ENCODE assay signal across 8 mouse cellular contexts in the genomic region with DNA sequence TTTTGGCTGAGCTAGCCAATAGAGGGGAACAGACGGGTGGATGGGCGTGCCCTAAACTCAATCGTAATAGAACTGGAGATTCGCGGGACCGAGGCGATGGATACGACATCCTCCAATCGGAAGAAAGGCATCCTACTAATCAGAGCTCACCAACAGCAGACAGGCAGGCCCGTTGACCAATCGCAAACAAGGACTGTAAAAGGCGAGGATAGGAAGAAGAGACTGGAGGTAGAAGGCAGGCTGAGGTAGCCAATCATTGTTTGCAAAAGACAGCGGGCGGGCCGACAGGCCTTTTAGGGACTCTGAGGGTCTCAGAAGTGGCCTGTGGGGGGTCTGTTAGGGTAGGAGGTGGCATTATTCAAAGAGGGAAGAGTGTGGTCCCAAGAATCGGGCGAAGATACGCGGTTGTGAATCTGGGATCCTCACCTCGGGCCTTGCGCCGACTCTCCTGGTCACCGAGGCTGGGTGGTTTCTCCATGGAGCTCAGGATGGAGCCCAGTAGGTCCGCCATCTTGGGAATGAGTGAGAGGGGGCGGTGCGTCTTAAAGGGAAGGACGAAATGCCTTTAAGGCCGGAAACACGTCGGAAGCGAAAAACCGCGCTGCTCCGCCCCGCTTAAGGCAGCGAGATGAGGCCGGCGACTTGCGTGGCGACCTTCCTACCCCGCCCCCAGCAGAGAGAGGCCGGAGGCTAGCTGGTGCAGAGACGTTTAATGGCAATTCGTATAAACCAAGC. TPM values are rescaled to one million over a fixed set of nuclear protein-coding genes. Genes with fewer than 3 reads are reported as not detected.
DNase-seq lines count a peak whose midpoint lies in the region; ATAC-seq and TF ChIP-seq lines count a peak whose summit lies in the region.

A gene (minus strand): TSS at position 646 of the 735 bp plus-strand sequence.

- H3K36me3 ChIP-seq in ES-E14 (ENCODE audit: control insufficient read depth, insufficient read depth, low read length, poor library complexity, severe bottlenecking), result peaks cover 23% of the 10 kb centered on the region
- H3K36me3 ChIP-seq in forebrain, embryonic 15.5 days, result peaks cover 25% of the 10 kb centered on the region

- peak within 1 kb of the TSS; percentile 95 for H3K27ac ChIP-seq in ES-E14 (ENCODE audit: insufficient read depth, low read depth, low read length, poor library complexity, severe bottlenecking)
- peak within 1 kb of the TSS; percentile 99 for H3K27ac ChIP-seq in forebrain, embryonic 15.5 days (replicated peaks)

- H3K9me3 ChIP-seq in ES-E14 (ENCODE audit: control insufficient read depth, insufficient read depth, low read depth, low read length), result no peaks in the 10 kb centered on the region
- H3K9me3 ChIP-seq in forebrain, embryonic 15.5 days, result no peaks in the 10 kb centered on the region

- in situ Hi-C loops in ES-E14 (cut with MboI; ENCODE audit: low sequenced_read_pairs in 2 of 2, unreplicated experiment in 2 of 2), result no loop called here

- DNase-seq in ES-E14 (ENCODE audit: low read depth, low spot score), result peak; percentile 98
- peak; percentile 99 for DNase-seq in cerebellum, adult 11-12 months
- DNase-seq in heart, postnatal 25 days (ENCODE audit: low spot score), result peak; percentile 98
- DNase-seq in layer of hippocampus, adult 18-20 months (ENCODE audit: low spot score in 2 of 2), result peak; percentile 98 to 99
- peak; percentile 95 for DNase-seq in lung, adult 2 months
- peak; percentile 94 to 98 for DNase-seq in thymus, adult 18-20 months

- H3K9ac ChIP-seq in ES-E14 (ENCODE audit: insufficient read depth, low read depth, low read length, poor library complexity, severe bottlenecking), result peak within 1 kb of the TSS; percentile 95
- H3K9ac ChIP-seq in forebrain, embryonic 15.5 days (replicated peaks), result peak within 1 kb of the TSS; percentile 70

- peak; percentile 97 for ATAC-seq in forebrain, embryonic 15.5 days (replicated peaks)
- ATAC-seq in neutrophil, adult 5-6 weeks (ENCODE audit: extremely low read depth, insufficient number of reproducible peaks, low FRiP score, poor library complexity, severe bottlenecking), result peak; percentile 80

- no peaks in the 10 kb centered on the region for H3K27me3 ChIP-seq in forebrain, embryonic 15.5 days

- no peak for TF ChIP-seq CTCF in lung, adult 2 months (IDR thresholded peaks at IDR 0.05; ENCODE audit: insufficient read depth, low read length)

- under 1% methylated on average over 44 of the region's 44 CpGs for WGBS in forebrain, embryonic 15.5 days
- under 1% methylated on average over 44 of the region's 44 CpGs for WGBS in lung, adult 2 months

- TF ChIP-seq POLR2A in lung, adult 2 months (IDR thresholded peaks at IDR 0.05; ENCODE audit: borderline replicate concordance, extremely low read depth, low read depth, low read length), result peak; percentile 97

- intact Hi-C loops in heart, postnatal 25 days (cut with DNase I), result loop anchor here (2.0 kb wide), 1 partner anchor 14 kb away; a partner anchor contains a TSS

- peak within 1 kb of the TSS; percentile 74 to 91 for H3K4me3 ChIP-seq in ES-E14 (ENCODE audit: insufficient read depth in 1 of 2, low read depth in 1 of 2, low read length in 2 of 2, poor library complexity in 1 of 2, severe bottlenecking in 1 of 2)
- H3K4me3 ChIP-seq in forebrain, embryonic 15.5 days, result peak within 1 kb of the TSS; percentile 59
- peak within 1 kb of the TSS; percentile 74 for H3K4me3 ChIP-seq in lung, adult 2 months (replicated peaks; ENCODE audit: extremely low read depth, low read depth, low read length)

- peaks cover 0 to 9% of the 10 kb centered on the region in 2 experiments; a peak in 2 of 4 replicates for H3K4me1 ChIP-seq in ES-E14 (ENCODE audit: control insufficient read depth in 2 of 2, insufficient read depth in 2 of 2, low read length in 2 of 2, poor library complexity in 1 of 2)
- peaks cover 29% of the 10 kb centered on the region for H3K4me1 ChIP-seq in forebrain, embryonic 15.5 days
- H3K4me1 ChIP-seq in lung, adult 2 months (ENCODE audit: control insufficient read depth, insufficient read depth, low read length), result peaks cover 4% of the 10 kb centered on the region; the same call in 1 of the 2 replicates

- H3K4me2 ChIP-seq in forebrain, embryonic 15.5 days (replicated peaks), result peak within 1 kb of the TSS; percentile 94

TF ChIP-seq in ES-E14, 5 proteins besides CTCF, POLR2A, EP300 and RAD21:
- peak; percentile 96 for TF ChIP-seq CHD2 (IDR thresholded peaks at IDR 0.05; ENCODE audit: low read depth, low read length)
- peak; percentile 56; the same call in 1 of the 2 replicates for TF ChIP-seq HCFC1 (IDR thresholded peaks at IDR 0.05; ENCODE audit: borderline replicate concordance, insufficient read depth, low read length)
- TF ChIP-seq ZC3H11A (IDR thresholded peaks at IDR 0.05; ENCODE audit: borderline replicate concordance, low read depth, low read length), result no peak

RNA-seq across cellular contexts. Expression of the gene that starts here (rescaled TPM):
- total RNA-seq in ES-E14 (2012; rRNA removed), result 68.0 and 74.5 TPM in 2 replicates
- polyA plus RNA-seq in forebrain, embryonic 15.5 days (2015; fragmentation: Nextera tagmentation; extraction: Ambion mirVana), result 148 and 153 TPM in 2 replicates
- total RNA-seq in heart, postnatal 25 days (2021), result 10 to 100 TPM; 89.8 to 99.5 TPM
- 10 to 100 TPM; 50.5 to 51.9 TPM for total RNA-seq in layer of hippocampus, adult 18-20 months (2021)
- 24.7 and 39.0 TPM in 2 replicates for polyA plus RNA-seq in lung, adult 2 months (2012; rRNA removed)
- 49.2 and 55.3 TPM in 2 replicates for total RNA-seq in neutrophil, adult 5-6 weeks (2017)

Comparison
In these comparisons a context has a peak if more than half of its experiments do, and no peak if none do; other contexts are left out.
1. Peak in every context shown above with its lines: DNase-seq, ATAC-seq, H3K4me3 ChIP-seq and H3K27ac ChIP-seq.